ENCODE assay signal across 17 mouse cellular contexts in the genomic region with DNA sequence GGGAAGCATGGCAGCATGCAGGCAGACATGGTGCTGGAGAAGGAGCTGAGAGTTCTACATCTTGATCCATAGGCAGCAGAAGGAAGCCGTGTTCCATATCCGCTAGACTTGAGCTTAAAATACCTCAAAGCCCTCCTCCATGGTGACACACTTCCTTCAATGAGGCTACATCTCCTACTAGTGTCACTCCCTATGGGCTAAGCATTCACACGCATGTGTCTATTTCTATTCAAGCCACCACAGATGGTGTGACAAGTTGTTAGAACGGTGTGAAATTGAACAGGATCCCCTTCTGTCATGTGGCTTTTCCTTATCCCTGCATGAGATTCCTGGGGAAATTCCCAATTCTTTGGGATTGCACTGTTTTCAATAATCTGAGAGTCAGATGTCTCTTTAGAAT.
"Had no signal": no experiment of that assay in that cellular context is flagged by ENCODE, and none has a peak within 500 bp of the region (broad histone marks: within the 10 kb centered on the region; RNA-seq: fewer than 3 reads in every experiment).

No protein-coding gene starts in this region.

- DNase-seq: kidney, adult 11 months; kidney, adult 9 months; kidney, postnatal 36 days; layer of hippocampus, adult 9-11 months; layer of hippocampus, postnatal 36 days; lung, embryonic 14.5 days; lung, postnatal 10 days; lung, postnatal 4 days; retina, postnatal 1 day; spleen, adult 18-20 months; thymus, postnatal 36 days had no signal

- H3K9me3 ChIP-seq: limb, embryonic 15.5 days; liver, embryonic 12.5 days; midbrain, embryonic 15.5 days; neural tube, embryonic 13.5 days had no signal

- H3K4me1 ChIP-seq: limb, embryonic 15.5 days; liver, embryonic 12.5 days; midbrain, embryonic 15.5 days had no signal

- H3K36me3 ChIP-seq: limb, embryonic 15.5 days; liver, embryonic 12.5 days; midbrain, embryonic 10.5 days; midbrain, embryonic 15.5 days; neural tube, embryonic 13.5 days had no signal

- H3K4me2 ChIP-seq: limb, embryonic 15.5 days; liver, embryonic 12.5 days; lung, embryonic 14.5 days; midbrain, embryonic 15.5 days; neural tube, embryonic 13.5 days had no signal

- H3K27ac ChIP-seq: kidney, postnatal 0 days; limb, embryonic 15.5 days; liver, embryonic 12.5 days; midbrain, embryonic 10.5 days; midbrain, embryonic 15.5 days; neural tube, embryonic 13.5 days had no signal

- H3K27me3 ChIP-seq: liver, embryonic 12.5 days had no signal

- H3K4me3 ChIP-seq: limb, embryonic 15.5 days; liver, embryonic 12.5 days; midbrain, embryonic 10.5 days; midbrain, embryonic 15.5 days; neural tube, embryonic 13.5 days had no signal

- H3K9ac ChIP-seq: limb, embryonic 15.5 days; liver, embryonic 12.5 days; lung, embryonic 14.5 days; midbrain, embryonic 15.5 days; neural tube, embryonic 13.5 days had no signal

- ATAC-seq: liver, embryonic 12.5 days; midbrain, embryonic 15.5 days had no signal
